Mouse (Mus musculus) spleen, adult 12 weeks (tissue): ENCODE measurements around the gene Lmx1b.

Source experiments
- DNase-seq: peaks from one replicate; pipeline ENCODE4 v3.0.0; 2022; ENCODE audit warnings: low spot score

Gene Lmx1b

DNA sequence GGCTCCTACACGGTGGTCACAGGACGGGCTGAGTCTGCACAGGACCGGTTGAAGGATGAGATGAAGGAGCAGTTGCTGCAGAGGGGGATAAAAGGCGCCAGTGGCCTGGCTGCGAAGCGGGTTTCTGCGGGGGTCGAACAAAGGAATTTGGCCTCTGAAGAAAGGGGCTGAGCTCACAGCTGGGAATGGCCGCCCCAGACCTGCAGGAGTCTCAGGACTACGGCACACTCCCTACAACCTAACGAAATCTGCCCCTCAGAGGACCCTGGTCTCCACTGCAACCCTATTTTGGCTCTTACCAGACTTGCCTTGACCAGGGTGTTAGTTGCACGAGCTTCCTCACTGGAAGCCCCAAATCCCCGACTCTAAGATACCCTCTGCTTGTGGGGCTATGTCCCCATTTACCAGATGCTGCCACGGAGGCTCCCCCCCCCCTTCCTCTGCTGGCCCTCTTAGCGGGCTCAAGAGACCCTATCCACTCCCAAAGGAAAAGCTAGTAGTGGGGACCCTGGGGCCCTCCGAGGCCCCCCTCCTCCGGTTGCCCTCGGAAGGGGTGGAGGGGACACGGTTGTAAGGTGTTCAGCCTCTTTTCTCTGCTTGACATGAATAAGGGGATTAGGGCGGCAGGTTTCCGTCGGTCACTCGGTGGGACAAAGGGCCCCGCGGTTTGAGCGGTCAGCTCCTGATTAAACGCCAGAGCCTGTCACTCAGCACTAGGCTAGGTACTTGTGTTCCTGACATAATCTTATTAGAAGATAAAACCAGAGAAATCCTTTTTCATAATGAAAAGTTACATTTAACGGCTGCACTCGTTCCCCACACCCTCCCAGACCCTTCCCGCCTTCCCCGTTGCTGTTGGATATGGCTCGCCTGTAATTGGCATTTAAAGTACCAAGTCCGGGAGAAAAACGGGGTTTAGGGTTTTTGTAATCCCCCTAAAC, 10.0 kb downstream of the Lmx1b start:
- no peak for DNase-seq

DNA sequence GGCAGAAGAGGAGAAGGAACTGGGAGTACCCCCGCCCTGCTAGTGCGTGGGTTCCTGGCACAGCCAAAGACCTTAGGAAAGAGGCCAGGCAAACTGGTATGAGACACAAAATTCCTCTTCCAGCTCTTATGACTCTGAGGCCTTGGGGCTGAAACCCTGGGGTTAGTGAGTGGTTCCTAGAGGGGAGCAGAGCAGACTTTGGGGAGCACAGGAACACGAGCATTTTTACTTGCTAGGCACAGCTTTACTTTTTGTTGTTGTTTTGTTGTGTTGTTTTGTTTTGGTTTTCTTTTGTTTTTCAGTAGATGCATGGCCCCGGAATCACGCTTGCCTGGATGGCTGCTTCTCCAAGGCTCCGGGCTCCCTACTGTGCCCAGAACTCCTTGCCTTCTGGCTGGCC, 10.7 kb downstream of the Lmx1b start:
- no peak for DNase-seq

DNA sequence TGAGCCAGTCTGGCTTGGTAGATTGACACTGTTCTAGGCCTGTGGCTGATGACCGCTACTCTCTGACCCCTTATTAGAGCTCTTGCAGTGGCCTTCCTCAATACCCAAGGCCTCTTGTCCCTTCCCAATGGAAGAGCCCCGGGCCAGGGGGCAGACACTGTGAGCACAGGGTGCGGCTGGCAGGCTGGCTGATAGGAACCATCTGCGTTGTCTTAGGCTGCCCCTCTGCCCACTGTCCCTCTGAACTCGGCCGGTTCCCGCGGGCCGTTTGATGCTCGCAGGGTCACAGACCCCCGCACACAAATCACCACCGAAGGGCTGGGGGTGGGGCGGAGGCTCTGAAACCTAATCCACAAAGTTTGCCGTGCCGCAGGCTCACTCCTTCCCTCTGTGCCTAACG, 11.5 kb downstream of the Lmx1b start:
- DNase-seq = no peak

DNA sequence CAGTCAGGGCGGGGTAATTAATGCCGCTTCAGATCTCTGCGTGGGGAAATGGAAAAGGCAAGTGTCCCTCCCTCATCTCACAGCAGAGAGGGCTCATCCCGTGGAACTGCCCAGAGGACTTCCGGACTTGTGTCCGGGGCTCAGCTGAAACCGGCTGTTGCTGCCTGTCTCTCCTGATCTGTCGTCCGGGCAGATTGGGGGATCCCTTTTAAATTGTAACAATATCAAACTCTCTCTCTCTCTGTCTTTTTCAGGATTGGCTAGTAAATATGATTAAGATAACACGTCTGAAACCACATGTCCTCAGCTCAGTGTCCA, 13.3 kb downstream of the Lmx1b start:
- DNase-seq = no peak

DNA sequence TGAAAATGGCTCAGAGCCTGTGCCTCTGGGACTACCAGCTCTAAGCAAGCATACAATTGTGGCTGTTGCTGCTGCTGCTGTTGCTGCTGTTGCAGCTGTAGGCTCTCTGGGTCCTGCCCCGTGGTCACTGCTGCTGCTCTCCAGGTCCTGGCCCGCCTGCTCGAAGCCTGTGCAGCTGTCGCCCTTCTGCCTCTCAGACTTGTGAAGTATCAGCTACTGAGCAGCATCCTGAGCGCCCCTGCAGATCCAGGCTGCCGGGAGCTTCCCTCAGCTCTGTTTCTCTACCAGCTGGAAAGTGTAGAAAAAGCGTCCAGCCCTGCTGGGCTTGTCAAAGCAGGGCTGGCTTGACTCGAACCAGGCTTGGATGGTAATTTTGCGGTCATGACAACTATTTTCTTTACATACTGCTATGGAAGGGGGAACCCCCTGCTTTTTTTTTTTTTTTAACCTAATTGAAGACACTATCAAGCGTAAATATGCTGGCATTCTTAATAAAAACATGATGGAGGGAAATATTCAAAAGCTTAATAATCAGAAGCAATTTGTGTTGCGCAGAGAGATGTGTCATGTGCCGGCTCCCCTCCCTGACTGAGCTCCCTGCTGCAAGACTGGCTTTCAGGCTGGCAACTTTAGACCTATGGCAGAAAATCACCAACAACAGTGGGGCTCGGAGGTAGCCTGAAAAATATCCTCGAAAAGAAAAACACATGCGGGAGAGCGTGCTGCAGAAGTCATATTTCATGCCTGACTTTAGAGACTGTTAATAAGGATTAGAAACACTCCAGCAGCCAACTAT, 13.9 kb downstream of the Lmx1b start:
- no peak for DNase-seq

DNA sequence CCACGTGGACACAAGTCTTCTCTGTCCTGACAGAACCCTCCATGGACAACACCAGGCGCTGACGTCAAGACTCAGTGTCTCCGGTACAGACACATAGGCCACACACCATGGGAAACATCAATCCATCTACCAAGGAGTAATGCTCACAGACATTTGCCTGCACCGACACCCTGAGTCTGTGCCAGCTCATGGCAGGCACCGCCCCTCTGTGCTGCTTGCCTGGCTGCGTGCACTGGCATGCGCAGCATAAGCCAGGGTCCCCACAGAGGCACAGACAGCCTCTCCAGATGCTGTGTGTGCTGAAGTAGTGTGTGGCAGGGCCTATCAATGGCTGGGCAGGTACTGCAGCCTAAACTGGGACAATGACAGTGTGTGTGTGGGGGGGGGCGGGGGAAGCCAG, 22.6 kb downstream of the Lmx1b start:
- DNase-seq = no peak

DNA sequence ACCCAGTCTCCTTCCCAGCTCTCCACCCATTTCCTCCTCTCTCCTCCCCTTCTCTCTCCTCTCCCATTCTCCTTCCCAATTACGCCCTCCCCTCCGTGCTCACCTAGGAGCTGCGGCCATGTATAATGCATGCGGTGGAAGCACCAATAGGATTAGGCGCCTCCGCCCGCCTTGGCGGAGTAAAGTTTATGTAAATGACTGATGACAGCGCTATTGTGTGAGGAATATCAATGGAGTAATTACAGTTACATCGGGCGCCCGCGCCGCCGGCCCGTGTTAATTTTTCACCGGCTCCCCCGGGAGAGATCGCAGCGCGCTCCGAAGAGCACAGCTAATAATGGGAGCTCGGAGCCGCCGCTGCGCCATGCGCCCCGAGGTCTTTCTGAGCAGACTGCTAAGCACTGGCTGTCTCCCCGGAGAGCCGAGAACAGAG, 23.9 kb downstream of the Lmx1b start:
- no peak for DNase-seq

DNA sequence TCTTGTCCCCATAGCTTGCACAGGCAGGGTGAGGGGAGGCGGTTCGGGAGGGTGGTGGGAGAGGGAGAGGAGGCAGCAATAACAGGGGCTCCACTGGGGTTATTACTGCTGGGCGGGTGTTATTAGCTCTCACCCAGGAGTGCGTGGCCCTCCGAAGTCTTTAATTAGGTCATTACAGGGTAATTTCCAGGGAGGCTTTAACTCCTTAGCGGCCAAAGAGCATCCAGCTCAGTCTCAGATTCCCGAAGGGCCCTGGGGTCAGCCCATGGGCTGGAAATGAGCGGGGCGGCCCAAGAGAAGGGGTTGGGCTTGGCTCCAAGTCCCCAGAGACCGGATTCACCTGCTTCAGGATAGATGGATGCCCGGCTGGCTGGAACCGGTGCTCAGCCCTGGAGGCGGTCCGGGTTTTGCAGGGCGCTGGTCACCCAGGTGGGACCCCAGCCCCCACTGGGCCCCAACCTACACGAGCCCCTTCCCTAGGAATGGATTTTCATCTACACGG, 24.4 kb downstream of the Lmx1b start:
- DNase-seq = no peak

DNA sequence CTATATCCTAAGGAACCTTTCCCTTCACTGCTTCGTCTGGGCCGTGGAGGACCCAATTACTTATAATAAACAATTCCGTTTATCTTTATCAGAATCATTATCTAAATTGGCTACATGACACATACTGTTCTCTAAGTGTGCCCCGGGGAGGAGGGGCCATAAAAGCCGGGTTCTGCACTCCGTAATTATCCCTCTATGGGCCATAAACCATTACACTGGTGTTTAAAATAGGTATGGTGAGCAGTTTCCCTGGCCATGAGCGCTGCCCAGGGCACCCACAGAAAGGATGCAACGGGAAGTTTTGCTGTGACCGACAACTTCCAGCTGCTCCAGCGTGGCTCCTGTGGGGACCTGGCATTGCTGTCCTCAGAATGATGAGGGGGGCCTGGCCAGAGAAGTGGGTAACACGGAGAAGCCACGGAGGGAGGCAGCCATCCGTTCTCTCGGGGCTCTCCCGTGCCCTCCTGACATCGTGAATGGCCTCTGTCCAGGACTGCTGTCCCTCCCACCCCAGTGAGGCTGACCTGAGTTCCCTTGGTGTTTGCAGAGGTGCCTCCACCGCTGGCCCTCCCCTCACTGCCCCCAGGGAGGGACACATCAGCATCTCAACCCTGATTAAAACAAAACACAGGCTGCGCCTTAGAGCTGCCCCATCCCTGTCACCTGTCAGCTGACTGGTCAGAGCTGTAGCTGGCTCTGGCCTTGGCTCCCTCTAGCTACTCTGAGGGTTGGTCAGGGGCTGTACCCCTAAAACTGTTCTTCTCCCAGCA, 34.6 kb downstream of the Lmx1b start:
- DNase-seq = no peak

DNA sequence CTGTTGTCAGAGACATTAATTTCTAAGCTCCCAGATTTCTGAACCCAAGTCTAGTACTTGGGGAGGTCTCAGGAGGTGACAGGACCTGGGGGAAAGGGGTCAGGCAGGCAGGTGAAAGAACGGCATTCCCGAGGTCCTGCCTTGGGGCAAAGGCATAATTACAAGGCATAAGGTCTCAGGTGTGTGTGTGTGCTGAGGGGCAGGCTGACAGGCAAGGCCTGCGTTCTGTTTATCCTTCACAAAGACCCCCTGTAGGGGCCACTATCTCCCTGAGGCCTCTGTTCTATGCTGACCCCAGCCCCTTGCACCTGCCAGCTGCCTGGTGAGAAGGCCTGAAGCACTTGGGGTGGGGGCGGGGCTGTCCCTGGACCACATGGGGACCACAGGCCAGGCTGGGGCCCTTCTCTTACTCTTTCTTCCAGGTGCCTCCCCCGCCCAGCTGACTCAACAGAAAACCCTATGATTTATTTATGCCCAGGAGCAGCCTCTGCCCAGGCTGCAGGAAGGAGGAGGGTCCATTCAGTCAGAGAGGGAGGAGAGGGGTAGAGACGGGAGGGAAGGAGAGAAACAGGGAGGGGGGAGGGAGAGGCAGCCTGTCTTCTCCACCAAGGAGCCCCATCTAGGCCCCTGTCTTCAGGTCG, 35.3 kb downstream of the Lmx1b start:
- no peak for DNase-seq

DNA sequence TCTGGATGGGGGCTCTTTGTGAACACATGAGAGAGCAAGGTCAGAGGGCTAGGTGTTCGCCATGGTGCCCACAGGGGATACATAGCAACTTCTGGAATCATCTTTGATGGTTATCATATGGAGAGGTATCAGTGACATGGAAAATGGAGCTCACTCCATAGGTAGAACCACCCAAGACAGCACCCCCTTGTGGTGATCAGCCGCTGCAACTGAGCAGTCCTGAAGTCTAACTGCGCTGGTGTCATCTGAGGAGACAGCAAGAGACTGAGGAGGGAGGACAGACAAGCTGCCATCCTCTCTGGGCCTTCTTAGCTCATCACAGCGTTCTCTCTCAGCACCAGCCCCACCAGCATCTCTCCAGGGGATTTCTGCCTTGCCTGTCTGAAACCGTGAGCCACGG, 39.8 kb downstream of the Lmx1b start:
- DNase-seq = no peak

DNA sequence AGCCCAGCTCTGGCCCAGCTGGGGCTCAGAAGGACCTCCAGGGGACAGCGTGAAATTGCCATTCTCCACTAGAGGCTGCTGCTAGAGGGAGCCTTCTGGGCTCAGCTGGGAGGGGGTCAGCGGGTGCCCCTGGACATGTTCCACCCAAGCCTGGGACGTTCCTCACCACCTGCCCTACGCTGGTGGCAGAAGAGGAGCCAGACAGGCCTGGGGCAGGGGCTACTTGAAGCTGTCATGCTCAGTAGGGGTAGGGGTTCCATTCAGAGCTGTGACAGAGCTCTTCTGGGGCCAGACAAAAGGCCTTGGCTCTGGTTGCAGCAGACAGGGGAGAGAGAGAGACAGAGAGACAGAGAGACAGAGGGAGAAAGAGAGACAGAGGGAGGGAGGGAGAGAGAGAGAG, 42.9 kb downstream of the Lmx1b start:
- DNase-seq = no peak

DNA sequence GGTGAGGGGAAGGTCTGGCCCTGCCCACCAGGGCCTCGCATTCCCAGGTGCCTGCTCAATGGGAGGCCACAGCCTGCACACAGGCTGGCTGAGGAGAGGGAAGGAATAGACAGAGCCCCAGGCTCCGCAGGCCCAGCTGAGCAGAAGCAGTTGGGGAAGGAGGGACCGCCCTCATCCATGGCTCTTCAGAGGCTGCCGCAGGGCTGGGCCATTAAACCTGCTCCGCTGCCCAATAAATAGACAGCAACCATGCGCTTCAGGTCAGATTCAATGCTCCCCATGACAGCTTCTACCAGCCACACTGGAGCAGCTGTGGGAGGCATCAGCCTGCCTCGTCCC, 45.3 kb downstream of the Lmx1b start:
- DNase-seq = no peak

DNA sequence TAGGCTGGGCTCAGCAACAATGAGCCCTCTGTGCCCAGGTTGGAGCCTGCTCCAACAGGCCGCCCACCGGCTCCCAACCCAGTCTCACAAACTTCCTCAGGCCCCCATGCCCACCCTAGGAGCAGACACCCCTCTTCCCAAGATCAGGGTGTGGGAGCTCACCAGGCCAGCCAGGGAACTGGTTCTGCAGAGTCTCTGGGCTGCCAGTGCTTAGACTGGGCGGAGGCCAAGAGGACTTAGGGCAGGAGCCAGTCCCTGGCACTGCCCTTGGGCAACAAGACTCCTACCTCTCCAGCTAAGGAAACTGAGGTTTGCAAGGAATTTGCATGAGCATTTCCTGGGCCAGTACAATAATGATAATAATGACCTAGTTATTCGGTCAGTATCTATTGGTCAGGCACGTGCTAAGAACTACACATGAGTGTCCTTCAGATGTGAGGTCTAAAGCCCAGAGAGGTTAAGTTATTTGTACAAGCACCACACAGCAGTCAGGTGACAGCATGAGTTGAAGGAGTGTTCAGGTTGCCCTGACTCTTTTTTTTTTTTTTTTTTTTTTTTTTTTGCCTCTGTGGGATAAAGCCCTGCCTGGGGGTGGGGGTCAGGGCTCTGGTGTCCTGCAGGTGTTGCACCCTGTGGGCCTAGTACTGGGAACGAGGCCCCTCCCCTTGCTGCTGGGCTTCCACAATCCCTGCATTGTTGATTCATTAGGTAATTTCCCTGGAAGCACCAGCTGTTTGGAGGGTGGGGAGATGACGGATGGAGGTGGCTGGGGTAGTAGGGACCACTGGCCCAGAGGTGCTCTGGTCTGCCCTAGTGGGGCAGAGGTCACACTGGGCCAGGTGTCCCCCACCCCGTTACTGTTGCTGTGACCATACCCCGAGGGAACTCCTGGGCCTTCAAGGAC, 45.9 kb downstream of the Lmx1b start:
- DNase-seq = no peak

DNA sequence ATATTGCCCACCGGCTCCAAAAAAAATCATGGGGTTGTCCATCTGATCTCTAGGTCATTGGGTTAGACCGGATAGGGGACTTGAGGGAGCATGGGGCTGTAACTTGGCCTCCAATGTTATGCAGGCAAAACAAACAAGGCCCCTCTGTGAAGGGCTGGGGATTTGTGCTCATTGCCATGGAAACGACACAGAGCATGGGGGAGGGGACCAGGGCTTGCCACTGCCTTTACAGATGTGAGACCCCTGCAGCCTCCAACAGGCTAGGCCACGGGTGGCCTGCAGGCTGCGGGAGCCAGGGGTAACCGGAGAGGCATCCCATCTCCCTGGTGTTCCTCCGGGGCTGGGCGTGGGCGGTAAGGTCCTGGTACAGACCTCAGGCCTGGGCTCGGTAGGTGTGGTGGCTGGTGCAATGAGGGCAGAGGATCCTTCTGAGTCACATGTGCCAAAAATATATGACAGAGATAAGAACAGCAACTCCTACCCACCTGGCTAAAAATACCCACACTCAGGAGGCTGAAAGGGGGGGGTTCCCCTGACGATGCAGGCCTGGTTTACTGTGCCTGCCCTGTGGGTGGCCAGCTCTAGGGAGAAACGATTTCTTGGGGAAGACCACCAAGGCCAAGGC, 47.3 kb downstream of the Lmx1b start:
- DNase-seq = no peak

DNA sequence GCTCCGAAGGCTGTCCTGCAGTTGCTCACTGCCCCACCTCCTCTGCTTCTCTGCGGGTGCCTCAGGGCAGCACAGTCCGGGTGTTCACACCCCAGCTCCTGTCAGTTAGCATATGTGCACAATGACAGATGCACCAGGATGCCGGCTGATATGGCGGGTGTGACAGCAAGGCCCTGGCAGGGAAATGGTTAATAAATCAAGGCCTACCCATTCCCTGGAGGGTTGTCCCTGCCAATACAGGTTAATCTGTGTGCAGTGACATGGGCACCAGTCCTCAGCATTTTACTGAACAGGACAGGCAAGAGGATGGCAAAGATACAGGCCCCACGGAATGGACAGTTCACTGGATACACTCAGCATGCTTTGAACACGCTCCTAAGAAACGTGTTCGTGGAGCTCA, 51.0 kb downstream of the Lmx1b start:
- DNase-seq = no peak

DNA sequence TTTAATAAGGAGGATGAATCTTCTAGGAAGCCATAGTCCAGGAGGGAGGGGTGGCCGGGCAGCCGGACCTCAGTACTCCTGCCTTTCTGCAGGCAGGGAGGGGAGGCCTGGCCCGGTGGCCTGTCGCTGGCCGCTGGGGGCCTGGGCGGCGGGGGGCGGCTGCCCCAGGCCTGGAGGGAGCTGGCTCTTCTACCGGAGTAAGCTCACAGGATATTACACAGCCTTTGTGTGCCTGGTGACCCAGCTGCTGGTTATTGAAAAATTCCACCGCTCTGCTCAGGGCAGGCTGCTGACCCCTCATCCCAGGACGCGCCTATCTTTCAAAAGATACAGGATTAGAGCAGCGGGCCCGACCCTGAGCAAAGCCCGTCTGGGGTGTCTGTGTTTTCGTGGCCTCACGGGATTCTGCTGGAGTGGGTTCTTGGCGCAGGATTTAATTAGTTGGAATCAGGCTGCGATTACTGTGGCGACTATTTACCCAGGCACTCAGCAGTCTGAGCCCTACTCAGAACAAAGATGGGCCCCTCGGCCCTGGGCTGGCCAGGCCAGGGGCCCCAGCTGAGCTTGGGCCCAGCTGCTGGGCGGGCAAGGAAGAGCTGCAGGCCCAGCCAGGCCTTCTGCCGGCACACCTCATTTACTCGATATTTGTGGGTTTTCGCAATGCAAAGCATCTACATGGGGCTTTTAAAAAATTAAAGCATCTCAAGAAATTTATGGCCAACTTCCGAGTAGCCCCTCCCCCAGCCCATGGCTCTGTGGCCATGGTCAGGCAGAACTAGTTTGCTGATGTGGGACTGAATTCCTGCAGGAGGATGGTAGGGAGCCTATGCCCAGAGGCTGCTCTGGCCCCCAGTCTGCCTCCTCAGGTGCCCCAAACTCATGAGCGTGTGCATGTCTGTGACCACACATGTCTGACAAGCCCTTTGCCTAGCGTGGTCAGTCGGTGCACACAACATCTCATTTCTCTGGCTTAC, 55.1 kb downstream of the Lmx1b start:
- no peak for DNase-seq

DNA sequence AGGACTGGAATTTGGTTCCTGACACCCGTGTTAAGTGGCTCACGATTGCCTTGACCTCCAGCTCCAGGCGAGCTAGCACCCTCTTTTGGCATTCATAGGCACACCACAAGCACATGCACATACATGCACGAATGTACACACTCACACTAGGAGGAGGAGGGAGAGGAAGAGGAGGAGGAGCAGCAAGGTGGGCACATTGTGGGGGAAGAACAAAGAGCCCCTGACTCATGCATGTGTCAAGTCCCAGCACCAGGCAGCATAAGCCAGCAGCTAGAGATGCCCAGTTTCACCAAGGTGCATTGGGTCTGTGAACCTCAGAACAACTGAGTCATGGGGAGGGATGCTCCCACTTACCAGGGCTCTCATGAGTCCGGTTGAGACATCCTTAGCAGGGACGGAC, 56.5 kb downstream of the Lmx1b start:
- no peak for DNase-seq

DNA sequence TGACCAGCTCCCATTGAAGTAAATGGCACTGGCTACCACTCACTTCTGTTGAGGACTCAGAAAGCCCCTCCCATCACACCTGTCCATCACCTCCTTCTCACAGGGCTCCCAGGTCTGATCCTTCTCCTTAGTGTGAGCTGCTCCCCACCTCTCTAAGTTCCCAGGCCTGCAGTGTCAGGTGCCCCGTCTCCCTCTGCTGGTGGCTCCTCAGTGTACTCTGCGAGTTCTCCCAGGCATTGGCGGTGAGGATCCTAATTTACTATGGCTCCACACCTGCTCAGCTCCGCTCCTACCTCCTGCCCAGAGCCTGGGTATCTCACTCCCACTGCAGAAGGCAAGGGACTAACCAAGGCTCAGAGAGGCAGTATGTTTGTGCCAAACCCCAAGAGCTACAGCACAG, 57.0 kb downstream of the Lmx1b start:
- no peak for DNase-seq
